16 mouse cellular contexts compared by ENCODE assay signal in the genomic region with DNA sequence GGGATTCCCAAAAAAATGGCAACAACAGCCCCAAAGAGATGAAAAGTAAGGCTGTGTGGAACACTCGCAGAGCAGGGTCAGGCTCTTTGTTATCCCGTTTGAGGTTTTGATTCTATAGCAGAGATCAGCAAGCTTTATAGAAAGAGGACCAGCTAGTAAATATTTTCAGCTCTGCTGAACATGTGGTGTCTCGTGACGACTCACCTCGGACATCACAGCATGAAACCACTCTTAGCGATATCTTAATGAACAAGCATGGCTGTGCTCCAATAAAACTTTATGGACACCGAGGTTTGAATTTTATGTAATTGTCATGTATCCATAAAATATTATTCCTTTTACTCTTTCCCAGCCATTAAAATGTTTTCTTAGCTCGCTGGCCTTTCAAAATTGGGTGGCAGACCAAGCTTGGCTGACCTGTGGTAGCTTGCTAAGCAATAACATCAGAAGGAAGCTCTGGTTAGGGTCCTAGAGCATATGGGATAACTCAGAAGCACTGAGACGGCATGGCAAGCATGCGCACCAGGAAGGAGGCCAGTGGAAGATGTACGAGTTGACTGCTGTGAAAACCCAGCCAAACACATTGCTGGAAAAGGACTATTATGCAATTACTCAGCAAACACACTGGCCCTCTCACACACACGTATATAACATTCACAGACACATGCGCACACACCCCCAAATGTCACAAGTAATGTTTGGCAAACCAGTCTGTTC.
A peak's percentile ranks its signal among the peaks of the same experiment; 100 is the strongest.
DNase-seq lines count a peak whose midpoint lies in the region; ATAC-seq lines count a peak whose summit lies in the region.
"Had no signal": no experiment of that assay in that cellular context is flagged by ENCODE, and none has a peak within 500 bp of the region (broad histone marks: within the 10 kb centered on the region; RNA-seq: fewer than 3 reads in every experiment).

No protein-coding gene starts in this region.

- peak; percentile 55; the same call in 1 of the 2 replicates for ATAC-seq in liver, embryonic 16.5 days (ENCODE audit: low read depth)
- no peak for ATAC-seq in liver, embryonic 12.5 days
- ATAC-seq in limb, embryonic 11.5 days (ENCODE audit: insufficient number of reproducible peaks, low FRiP score, low TSS enrichment, low read depth): no peak
- ATAC-seq: forebrain, postnatal 0 days had no signal

- H3K4me3 ChIP-seq in liver, embryonic 16.5 days (ENCODE audit: low read depth, low read length): no peak overlapping the region
- H3K4me3 ChIP-seq in liver, embryonic 12.5 days: no peak overlapping the region
- no peak overlapping the region for H3K4me3 ChIP-seq in limb, embryonic 11.5 days (ENCODE audit: low read depth, low read length)
- H3K4me3 ChIP-seq: heart, adult 2 months; hindbrain, embryonic 15.5 days had no signal

- no peak overlapping the region for H3K27ac ChIP-seq in liver, embryonic 16.5 days (ENCODE audit: low read length)
- no peak overlapping the region for H3K27ac ChIP-seq in liver, embryonic 12.5 days
- H3K27ac ChIP-seq in limb, embryonic 11.5 days (replicated peaks; ENCODE audit: low read depth, low read length): no peak overlapping the region
- H3K27ac ChIP-seq: heart, adult 2 months; hindbrain, embryonic 15.5 days had no signal

- H3K9me3 ChIP-seq in liver, embryonic 16.5 days (replicated peaks; ENCODE audit: control insufficient read depth, low read length): no peaks in the 10 kb centered on the region
- H3K9me3 ChIP-seq in liver, embryonic 12.5 days (replicated peaks): 0 out of 2 replicates have a peak, but pooled peaks cover under 1% of the 10 kb centered on the region
- no peaks in the 10 kb centered on the region for H3K9me3 ChIP-seq in limb, embryonic 11.5 days (ENCODE audit: control insufficient read depth, low read length)
- H3K9me3 ChIP-seq: hindbrain, embryonic 15.5 days had no signal

- H3K4me2 ChIP-seq in liver, embryonic 16.5 days (ENCODE audit: low read depth, low read length): no peak overlapping the region
- no peak overlapping the region for H3K4me2 ChIP-seq in liver, embryonic 12.5 days
- no peak overlapping the region for H3K4me2 ChIP-seq in limb, embryonic 11.5 days (ENCODE audit: low read depth, severe bottlenecking)
- H3K4me2 ChIP-seq: hindbrain, embryonic 15.5 days had no signal

- peak; percentile 22 for DNase-seq in hindlimb bud, embryonic 11.5 days (ENCODE audit: extremely low spot score, low read depth, low spot score)
- DNase-seq in limb, embryonic 11.5 days (ENCODE audit: low spot score): peak; percentile 31
- peak; percentile 77 for DNase-seq in lung, postnatal 36 days
- DNase-seq in right cerebral cortex, adult 18-20 months: no peak
- DNase-seq in layer of hippocampus, adult 9-11 months: no peak
- DNase-seq: adrenal gland, postnatal 36 days; cerebellum, postnatal 14 days; forebrain, postnatal 0 days; heart, adult 2 months; left cerebral cortex, postnatal 4 days; midbrain, embryonic 14.5 days; right cerebral cortex, postnatal 14 days had no signal

- no peaks in the 10 kb centered on the region for H3K4me1 ChIP-seq in liver, embryonic 16.5 days (ENCODE audit: control insufficient read depth, low read depth, low read length)
- no peaks in the 10 kb centered on the region for H3K4me1 ChIP-seq in liver, embryonic 12.5 days
- 0 out of 2 replicates have a peak, but pooled peaks cover 2% of the 10 kb centered on the region for H3K4me1 ChIP-seq in limb, embryonic 11.5 days (ENCODE audit: control insufficient read depth, insufficient read depth, low read length)
- H3K4me1 ChIP-seq: hindbrain, embryonic 15.5 days had no signal

- H3K36me3 ChIP-seq in liver, embryonic 16.5 days (ENCODE audit: control insufficient read depth, insufficient read depth): no peaks in the 10 kb centered on the region
- no peaks in the 10 kb centered on the region for H3K36me3 ChIP-seq in liver, embryonic 12.5 days
- no peaks in the 10 kb centered on the region for H3K36me3 ChIP-seq in limb, embryonic 11.5 days (ENCODE audit: control insufficient read depth, insufficient read depth, low read length)
- H3K36me3 ChIP-seq: G1E; hindbrain, embryonic 15.5 days had no signal

- WGBS in liver, embryonic 16.5 days (ENCODE audit: insufficient replicate concordance): 58% methylated on average over 13 of the region's 13 CpGs
- 68% methylated on average over 13 of the region's 13 CpGs for WGBS in liver, embryonic 12.5 days (ENCODE audit: insufficient replicate concordance)
- 38% methylated on average over 13 of the region's 13 CpGs for WGBS in limb, embryonic 11.5 days

- no peaks in the 10 kb centered on the region for H3K27me3 ChIP-seq in liver, embryonic 16.5 days (ENCODE audit: control insufficient read depth, insufficient read depth, low read depth, low read length)
- H3K27me3 ChIP-seq in liver, embryonic 12.5 days (replicated peaks): no peaks in the 10 kb centered on the region
- H3K27me3 ChIP-seq in limb, embryonic 11.5 days (ENCODE audit: control insufficient read depth, insufficient read depth, low read length): no peaks in the 10 kb centered on the region
- H3K27me3 ChIP-seq: hindbrain, embryonic 15.5 days had no signal

- no peak overlapping the region for H3K9ac ChIP-seq in liver, embryonic 16.5 days (ENCODE audit: low read depth, low read length)
- no peak overlapping the region for H3K9ac ChIP-seq in liver, embryonic 12.5 days
- no peak overlapping the region for H3K9ac ChIP-seq in limb, embryonic 11.5 days (ENCODE audit: low read length)
- H3K9ac ChIP-seq: forebrain, postnatal 0 days; hindbrain, embryonic 15.5 days had no signal

Comparison
In these comparisons a context has a peak if more than half of its experiments do, and no peak if none do; other contexts are left out.
1. DNase-seq: peak in hindlimb bud, embryonic 11.5 days (single experiment), limb, embryonic 11.5 days (single experiment) and lung, postnatal 36 days (single experiment); none in right cerebral cortex, adult 18-20 months (single experiment) and layer of hippocampus, adult 9-11 months (single experiment).